Mouse (Mus musculus) brain, embryonic 14.5 days (tissue): ENCODE measurements around the gene Slc33a1.

ENCODE experiments used
- CTCF ChIP-seq: fragments of 200-500 bp; IDR thresholded peaks from 2 replicates; pipeline ENCODE4 v1.5.1; 2012; ENCODE audit warnings: inconsistent platforms, mild to moderate bottlenecking, moderate library complexity, borderline replicate concordance; ENCODE audit not compliant: insufficient read depth, insufficient read length; ENCODE audit errors: extremely low read depth
- POLR2A ChIP-seq: fragments of 200-500 bp; IDR thresholded peaks from 2 replicates; pipeline ENCODE4 v1.6.1; 2012; ENCODE audit warnings: mild to moderate bottlenecking, inconsistent platforms, borderline replicate concordance; ENCODE audit not compliant: poor library complexity, insufficient read depth, insufficient read length, severe bottlenecking; ENCODE audit errors: extremely low read depth

DNA sequence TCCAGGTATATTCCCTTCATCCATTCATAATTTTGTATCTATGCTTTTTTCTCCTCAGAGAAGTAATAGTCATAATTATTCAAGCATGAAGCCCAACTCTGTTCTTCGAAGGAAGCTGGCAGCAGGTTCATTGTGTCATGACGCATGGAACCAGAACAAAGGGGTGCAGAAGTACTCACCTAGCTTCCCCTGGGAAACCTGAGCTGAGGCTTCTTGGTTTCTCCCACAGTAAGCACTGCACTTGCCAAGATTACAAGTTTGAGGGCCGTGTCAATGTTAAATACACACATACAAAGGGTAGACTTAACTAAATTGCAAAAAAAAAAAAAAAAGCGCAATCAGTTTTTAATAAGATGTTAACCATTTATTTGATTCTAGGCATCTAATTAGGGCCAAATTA, 68.3 kb downstream of the Slc33a1 start:
- TF ChIP-seq CTCF (no peak), POLR2A (no peak)
